Mouse (Mus musculus) bone marrow, adult 2 months (tissue): ENCODE results near the gene Aff1. TPM values are rescaled to one million over a fixed set of nuclear protein-coding genes. Genes with fewer than 3 reads are reported as not detected.

Experiments used
- H3K27ac ChIP-seq: fragments of 200-500 bp; 2 replicates; pipeline ENCODE4 v1.5.1; 2012; ENCODE audit warnings: low read depth, mild to moderate bottlenecking, control low read depth, inconsistent platforms, low read length; ENCODE audit not compliant: control insufficient read depth, poor library complexity, insufficient read depth
- H3K4me1 ChIP-seq: fragments of 200-500 bp; 2 replicates; pipeline ENCODE4 v1.6.1; 2011; ENCODE audit warnings: low read length; ENCODE audit not compliant: control insufficient read depth, insufficient read depth
- H3K4me3 ChIP-seq: fragments of 200-500 bp; replicated peaks from 2 replicates; pipeline ENCODE3; 2011; ENCODE audit warnings: mild to moderate bottlenecking, low read depth, low read length, control low read depth; ENCODE audit not compliant: control insufficient read depth
- CTCF ChIP-seq: fragments of 200-500 bp; IDR thresholded peaks from 2 replicates; pipeline ENCODE4 v1.5.1; 2011; ENCODE audit warnings: low read length, control low read depth; ENCODE audit not compliant: control insufficient read depth, insufficient read depth
- POLR2A ChIP-seq: fragments of 200-500 bp; IDR thresholded peaks from 2 replicates; pipeline ENCODE4 v1.6.1; 2011; ENCODE audit warnings: low read depth, mild to moderate bottlenecking, control low read depth, low read length, borderline replicate concordance; ENCODE audit not compliant: control insufficient read depth
- WGBS: fragments of 180-500 bp; shearing (Covaris S2); methylation state at CpG from one replicate; pipeline ENCODE4 v1.1.7; 2018; 5-methylcytosine and 5-hydroxymethylcytosine counted together
- polyA plus RNA-seq: library from polyadenylated mRNA; stranded (reverse); fragments of >200 nt; gene quantifications from 2 replicates; pipeline ENCODE4 v1.2.4, GENCODE M21; 2011; ENCODE audit warnings: low replicate concordance; ENCODE audit not compliant: missing spikeins, insufficient read depth, insufficient read length

Aff1 gene
- polyA plus RNA-seq, 1 experiment: 41.4 TPM

- 85% methylated on average over 5 of the region's 5 CpGs for WGBS
- H3K4me1 ChIP-seq: peaks cover 3% of the 10 kb centered on the region
Measured at GRCm38 (mm10) chr5:103803386-103803785, 111.2 kb downstream of the Aff1 start.

DNA sequence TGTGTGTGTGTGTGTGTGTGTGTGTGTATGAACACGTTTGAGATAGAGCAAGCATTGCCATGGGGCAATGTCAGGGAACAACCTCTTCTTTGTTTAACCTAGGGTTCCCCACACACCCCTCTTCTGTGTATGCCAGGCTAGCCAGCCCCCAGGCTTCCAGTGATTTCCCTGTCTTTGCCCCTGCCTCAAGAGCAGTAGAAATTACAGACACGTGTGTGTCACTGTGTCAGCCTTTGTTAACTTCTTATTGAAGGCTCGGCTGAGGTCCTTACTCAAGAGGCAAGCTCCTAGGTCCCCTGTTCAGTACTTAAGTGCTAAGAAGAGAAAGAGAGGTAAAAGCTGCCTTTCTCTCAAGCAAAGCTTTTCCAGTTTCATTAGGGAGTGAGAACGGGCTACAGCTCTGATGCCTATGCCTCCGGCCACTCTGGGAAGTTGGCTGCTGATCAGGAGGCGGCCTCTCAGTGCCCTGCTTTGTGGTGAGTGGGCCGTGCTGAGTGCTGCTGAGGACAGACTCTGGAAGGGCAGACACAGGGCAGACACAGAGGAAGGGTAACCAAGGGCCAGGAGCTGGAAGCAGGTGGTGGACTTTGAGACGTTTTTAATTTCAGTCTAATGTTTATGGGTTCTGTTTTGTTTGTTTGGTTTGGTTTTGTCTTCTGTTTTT is 111.9 kb downstream of the Aff1 start:
- H3K4me1 ChIP-seq: peaks cover 3% of the 10 kb centered on the region
- TF ChIP-seq CTCF: no peak
- no peak overlapping the region for H3K4me3 ChIP-seq
- no peak overlapping the region for H3K27ac ChIP-seq
- 41% methylated on average over 8 of the region's 8 CpGs for WGBS

More at GRCm38 (mm10) chr5:103803386-103803785, 111.2 kb downstream of the Aff1 start:
- Histone ChIP-seq H3K27ac (no peak overlapping the region), H3K4me3 (no peak overlapping the region)
- TF ChIP-seq CTCF (no peak), POLR2A (no peak)

GRCm38 (mm10) chr5:103806851-103807578 is 114.8 kb downstream of the Aff1 start:
- TF ChIP-seq CTCF (no peak), POLR2A (no peak)
- H3K4me3 ChIP-seq: no peak overlapping the region
- peaks cover 2% of the 10 kb centered on the region for H3K4me1 ChIP-seq
- no peak overlapping the region for H3K27ac ChIP-seq
- WGBS: 62% methylated on average over 17 of the region's 17 CpGs

- TF ChIP-seq POLR2A (no peak), CTCF (no peak)
- H3K27ac ChIP-seq: no peak overlapping the region
- H3K4me1 ChIP-seq: peaks cover 2% of the 10 kb centered on the region
- H3K4me3 ChIP-seq: no peak overlapping the region
- 79% methylated on average over 7 of the region's 7 CpGs for WGBS
Measured at GRCm38 (mm10) chr5:103807637-103808312, 115.6 kb downstream of the Aff1 start.

DNA sequence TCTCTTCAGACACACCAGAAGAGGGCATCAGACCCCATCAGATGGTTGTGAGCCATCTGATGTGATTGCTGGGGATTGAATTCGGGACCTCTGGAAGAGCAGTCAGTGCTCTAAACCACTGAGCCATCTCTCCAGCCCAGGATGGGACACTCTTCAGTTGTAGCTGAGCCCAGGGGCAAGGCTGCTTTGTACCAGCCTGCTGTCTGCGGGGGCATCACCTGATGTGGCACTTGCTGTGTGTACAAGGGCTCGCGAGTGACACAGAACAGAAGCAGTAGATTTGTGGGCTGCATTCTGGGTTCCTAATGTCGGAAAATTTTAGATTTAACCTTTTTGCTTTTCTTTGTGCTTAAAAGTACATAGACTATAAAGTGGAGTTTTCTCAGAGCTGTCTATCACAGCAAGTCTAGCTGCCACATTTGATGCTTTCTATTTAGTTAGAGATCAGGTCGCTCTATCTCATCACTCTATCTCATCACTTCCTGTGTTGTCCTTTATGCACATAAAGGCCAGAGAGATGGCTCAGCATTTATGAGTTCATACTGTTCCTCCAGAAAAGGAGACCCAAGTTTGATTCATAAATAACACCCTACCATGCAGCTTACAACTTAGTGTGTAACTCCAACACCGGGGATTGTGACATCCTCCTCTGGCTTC is 117.6 kb downstream of the Aff1 start:
- Histone ChIP-seq H3K27ac (no peak overlapping the region), H3K4me1 (peaks cover 2% of the 10 kb centered on the region), H3K4me3 (no peak overlapping the region)
- TF ChIP-seq CTCF: no peak
- no peak for TF ChIP-seq POLR2A
- WGBS: 82% methylated on average over 7 of the region's 7 CpGs

- H3K4me3 ChIP-seq: no peak overlapping the region
- no peak overlapping the region for H3K27ac ChIP-seq
- 93% methylated on average over 5 of the region's 5 CpGs for whole genome bisulfite sequencing
- H3K4me1 ChIP-seq: no peaks in the 10 kb centered on the region; the same call in 1 of the 2 replicates
- TF ChIP-seq POLR2A: no peak
- TF ChIP-seq CTCF: no peak
Measured at GRCm38 (mm10) chr5:103813291-103813690, 121.1 kb downstream of the Aff1 start.

DNA sequence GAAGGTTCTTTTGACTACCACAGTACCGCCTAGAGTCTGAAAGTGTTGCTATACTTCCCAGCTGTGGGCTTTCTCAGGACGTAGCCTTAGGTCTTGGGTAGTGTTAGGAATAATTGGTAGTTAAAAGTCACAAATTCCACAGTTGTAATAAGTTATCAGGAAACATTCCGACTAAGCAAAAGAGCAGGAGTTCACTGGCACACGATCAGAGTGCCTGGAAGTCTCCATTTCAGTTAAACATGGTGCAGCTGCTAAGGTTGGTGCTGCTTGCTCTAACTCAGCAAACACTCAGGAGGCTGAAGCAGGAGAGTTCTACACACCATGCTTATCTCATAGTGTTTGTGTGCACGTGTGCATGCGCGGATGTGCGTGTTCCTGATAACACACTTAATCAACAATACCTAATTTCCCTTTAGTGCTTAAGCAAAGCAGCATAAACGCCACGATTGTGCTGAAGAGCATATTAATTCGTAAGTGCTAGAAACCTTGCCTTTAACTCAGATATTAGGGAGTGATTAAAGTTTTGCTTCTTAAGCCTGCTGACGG is 121.9 kb downstream of the Aff1 start:
- Histone ChIP-seq H3K4me3 (no peak overlapping the region), H3K4me1 (no peaks in the 10 kb centered on the region; the same call in 1 of the 2 replicates), H3K27ac (no peak overlapping the region)
- TF ChIP-seq POLR2A (no peak), CTCF (no peak)
- 85% methylated on average over 12 of the region's 12 CpGs for WGBS

GRCm38 (mm10) chr5:103814551-103815248 is 122.5 kb downstream of the Aff1 start:
- no peak overlapping the region for H3K27ac ChIP-seq
- no peak overlapping the region for H3K4me3 ChIP-seq
- H3K4me1 ChIP-seq: no peaks in the 10 kb centered on the region; the same call in 1 of the 2 replicates
- 81% methylated on average over 16 of the region's 16 CpGs for WGBS
- no peak for TF ChIP-seq POLR2A
- TF ChIP-seq CTCF: no peak
